Mouse (Mus musculus): ENCODE results near the gene Efcab8.

- TF ChIP-seq ZC3H11A (IDR thresholded peaks at IDR 0.05; ENCODE audit: low read depth, low read length) (no peak), USF1 (IDR thresholded peaks at IDR 0.05; ENCODE audit: low read depth, low read length) (no peak), MAX (IDR thresholded peaks at IDR 0.05; ENCODE audit: low read length) (no peak), USF2 (conservative IDR thresholded peaks at IDR 0.05; ENCODE audit: low read depth, low read length) (no peak), MXI1 (IDR thresholded peaks at IDR 0.05; ENCODE audit: low read depth, low read length) (no peak), ELF1 (IDR thresholded peaks at IDR 0.05; ENCODE audit: low read depth, low read length) (no peak), EP300 (IDR thresholded peaks at IDR 0.05; ENCODE audit: low read length) (no peak), CTCF (conservative IDR thresholded peaks at IDR 0.05 in 1 of 2, IDR thresholded peaks at IDR 0.05 in 1 of 2; ENCODE audit: low read depth in 2 of 2, low read length in 2 of 2) (no peak), CHD2 (IDR thresholded peaks at IDR 0.05; ENCODE audit: low read length) (no peak)
These were observed 29.1 kb downstream of the Efcab8 start for GRCm38 (mm10) chr2:153808841-153809240.

Data from CH12.LX (cell line).